Mouse (Mus musculus) lung, postnatal 25 days (tissue): ENCODE data around the gene Ahr.

Source experiments
- DNase-seq: peaks from one replicate; pipeline ENCODE4 v3.0.0; 2022; ENCODE audit warnings: low spot score

Ahr gene

DNA sequence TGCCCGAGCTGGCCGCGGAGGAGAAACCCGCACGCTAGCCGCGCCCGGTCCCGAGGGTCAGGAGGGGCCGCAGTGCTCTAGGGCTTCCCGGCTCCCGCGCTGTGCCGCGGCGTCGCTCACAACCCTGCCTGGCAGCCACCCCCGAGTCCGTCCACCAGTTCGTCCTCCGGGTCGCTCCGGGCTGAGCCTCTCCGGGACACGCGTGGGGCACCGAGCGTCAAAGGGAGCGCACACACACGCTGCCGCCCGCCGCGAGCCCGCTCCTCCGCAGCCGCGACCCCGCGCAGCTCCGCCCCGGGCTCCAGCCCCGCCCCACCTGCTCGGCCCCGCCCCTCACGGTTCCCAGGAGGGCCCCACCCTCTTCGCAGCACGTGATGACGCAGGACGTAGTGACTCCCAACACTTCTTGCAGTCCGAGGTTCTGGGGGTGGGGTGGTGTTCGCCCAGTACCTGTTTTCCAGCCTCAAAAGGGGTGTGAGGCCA lies at the start of gene Ahr:
Gene Ahr (minus strand): TSS at position 285 of the 483 bp plus-strand sequence.
- peak; percentile 90 for DNase-seq

DNA sequence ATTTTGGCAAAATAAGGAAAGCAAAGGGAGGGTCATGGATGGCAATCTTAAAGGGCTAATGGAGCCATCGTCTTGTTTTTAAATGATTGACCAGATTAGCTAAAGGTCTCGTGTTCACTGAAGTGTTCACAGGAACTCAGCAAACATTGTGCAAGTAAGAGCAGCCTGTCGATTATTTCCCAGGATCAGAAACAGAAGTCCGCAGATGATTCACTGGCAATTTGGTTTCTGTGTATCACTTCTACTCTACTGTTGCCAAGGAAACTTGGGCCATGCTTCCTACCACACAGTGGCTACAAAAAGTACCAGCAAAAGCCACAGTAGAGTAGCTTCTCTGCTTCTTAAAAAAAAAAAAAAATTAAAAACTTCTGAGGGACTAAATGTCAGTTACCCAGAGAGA lies 44.0 kb upstream of the Ahr start:
- DNase-seq: no peak

DNA sequence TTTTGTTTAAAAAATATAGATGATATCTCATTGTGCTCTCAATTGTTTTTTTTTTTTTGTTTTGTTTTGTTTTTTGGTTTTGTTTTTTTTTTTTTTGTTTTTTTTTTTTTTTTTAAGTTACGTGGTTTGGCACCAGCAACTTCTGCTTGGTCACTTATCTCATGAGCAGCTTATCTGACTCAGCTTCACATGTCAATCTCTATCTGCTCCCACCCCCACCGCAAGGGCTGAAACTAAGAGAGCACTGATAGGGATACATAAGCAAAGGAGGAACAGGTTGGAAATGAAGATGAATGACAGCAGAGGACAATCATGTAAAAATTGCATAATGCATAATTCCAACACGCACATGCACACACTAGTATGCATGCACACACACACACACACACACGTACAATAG lies 41.3 kb upstream of the Ahr start:
- no peak for DNase-seq

DNA sequence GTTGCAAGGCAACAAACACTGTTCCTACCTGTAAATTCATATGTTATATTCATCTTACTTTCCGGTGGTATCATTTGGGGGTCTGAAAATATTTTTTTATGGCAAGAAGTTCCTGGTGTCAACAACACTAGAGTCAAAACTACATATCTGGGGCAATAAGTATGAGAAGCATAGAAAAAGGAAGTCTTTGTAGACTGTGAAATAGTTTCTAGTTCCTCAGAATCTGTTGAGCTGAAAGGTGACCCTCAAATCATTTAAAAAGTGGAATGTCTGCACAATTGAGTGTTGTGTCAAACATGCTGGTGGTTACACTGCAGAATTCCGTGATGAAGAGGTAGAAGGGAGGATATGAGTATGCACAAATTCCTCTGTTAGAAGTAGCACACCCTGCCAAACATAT lies 38.9 kb upstream of the Ahr start:
- no peak for DNase-seq

DNA sequence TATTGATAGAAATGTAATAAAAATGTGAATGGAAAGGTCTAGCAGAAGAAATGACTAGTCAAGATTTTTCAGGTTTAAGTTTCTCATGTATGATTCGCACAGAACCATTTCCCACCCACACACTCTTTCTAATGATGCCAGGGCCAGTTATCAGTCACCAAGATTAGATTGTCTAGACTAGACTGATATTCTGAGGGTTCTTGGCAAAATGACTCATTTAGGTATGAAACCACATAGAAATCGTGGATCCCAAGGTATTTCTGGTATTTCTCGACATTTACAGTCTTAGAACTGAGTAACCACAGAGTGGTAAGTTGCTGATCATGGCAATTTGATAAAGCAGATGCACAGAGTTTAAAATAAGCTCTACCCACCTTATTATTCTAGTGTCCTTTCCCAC lies 28.0 kb upstream of the Ahr start:
- DNase-seq: no peak

GRCm38 (mm10) chr12:35558868-35559267 lies 24.0 kb upstream of the Ahr start:
- DNase-seq: no peak

DNA sequence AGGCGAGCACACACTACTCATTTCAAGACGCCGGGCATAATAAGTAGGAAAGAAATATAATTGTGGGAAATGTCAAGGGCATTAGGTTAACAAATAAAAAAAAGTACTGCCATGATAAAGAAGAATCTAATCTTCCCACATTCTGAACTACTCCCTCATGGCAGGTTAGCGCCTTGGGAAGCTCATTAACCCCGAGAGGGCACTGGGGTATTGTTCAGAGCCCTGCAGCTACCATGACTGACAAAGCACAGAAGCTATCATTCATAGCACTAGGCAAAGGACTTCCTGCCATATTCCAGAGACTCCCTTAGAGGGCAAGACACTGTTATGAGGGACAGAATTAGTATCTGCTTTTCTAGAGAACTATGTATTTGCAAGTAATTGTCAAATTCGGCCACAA lies 21.1 kb upstream of the Ahr start:
- DNase-seq: no peak

- no peak for DNase-seq
Observed at GRCm38 (mm10) chr12:35554309-35554708, 19.5 kb upstream of the Ahr start.

- DNase-seq: no peak
Observed at GRCm38 (mm10) chr12:35553174-35553573, 18.3 kb upstream of the Ahr start.

GRCm38 (mm10) chr12:35550299-35550698 lies 15.5 kb upstream of the Ahr start:
- no peak for DNase-seq

DNA sequence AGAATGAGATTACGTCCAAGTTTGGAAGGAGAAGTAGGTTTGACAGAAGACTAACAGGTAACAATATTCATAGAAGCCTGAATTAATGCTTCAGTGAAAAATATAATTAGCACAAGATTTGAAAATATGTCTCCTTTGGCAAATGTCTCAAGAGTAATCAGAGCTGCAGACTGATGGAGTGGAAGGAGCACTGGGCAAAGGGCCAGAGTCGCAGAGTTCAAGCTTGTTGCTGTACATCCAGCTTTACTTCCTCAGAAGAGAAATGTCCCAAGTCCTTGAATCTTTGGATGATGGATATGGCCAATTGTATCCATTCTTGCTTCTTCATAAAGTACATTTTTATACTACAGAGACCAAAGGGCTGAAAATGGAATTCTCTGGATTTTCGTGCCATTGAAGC lies 8.0 kb upstream of the Ahr start:
- DNase-seq: no peak

DNA sequence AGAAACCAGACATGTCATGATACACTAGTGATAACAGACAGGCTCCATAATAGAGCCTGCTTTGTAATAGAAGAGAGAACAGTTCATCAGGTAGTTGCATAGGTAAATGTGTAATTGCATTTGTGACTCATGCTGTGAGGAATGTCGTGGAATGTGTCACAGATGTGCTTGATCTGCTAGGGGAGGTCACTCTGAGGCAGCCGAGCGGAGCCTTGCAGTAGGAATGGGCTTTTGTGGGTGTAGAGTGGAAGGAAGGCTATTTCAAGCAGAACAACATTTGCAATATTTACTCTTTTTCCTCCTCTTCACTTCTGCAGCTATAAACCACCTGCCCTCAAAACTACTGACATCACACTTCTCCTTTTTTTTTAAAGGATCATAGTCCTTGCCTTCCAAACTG lies 4.0 kb upstream of the Ahr start:
- DNase-seq: no peak

GRCm38 (mm10) chr12:35534114-35534753 lies 604 bp downstream of the Ahr start:
- DNase-seq: peak; percentile 53

- DNase-seq: no peak
Observed at GRCm38 (mm10) chr12:35533748-35534113, 1.1 kb downstream of the Ahr start.

- DNase-seq: no peak
Observed at GRCm38 (mm10) chr12:35533133-35533532, 1.7 kb downstream of the Ahr start.

DNA sequence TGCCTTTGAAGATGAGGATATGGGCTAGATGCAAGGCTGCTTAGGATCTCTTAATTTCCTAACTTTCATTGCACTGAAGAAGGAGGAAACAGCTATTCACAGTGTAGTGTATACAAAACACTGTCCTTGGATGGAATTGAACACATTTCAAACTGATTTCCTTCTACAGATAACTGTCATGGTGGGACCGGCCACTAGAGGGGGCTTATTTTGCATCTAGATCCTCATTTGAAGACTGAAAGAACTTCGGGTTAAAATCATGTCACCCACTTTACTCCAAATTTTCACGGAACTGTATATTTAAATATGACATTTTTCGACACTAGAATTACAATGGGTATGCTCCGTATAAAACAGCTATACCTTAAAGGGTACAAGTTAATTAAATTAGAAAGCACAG lies 2.7 kb downstream of the Ahr start:
- DNase-seq: peak; percentile 83

GRCm38 (mm10) chr12:35530587-35530986 lies 4.3 kb downstream of the Ahr start:
- DNase-seq: no peak

- DNase-seq: peak; percentile 49
Observed at GRCm38 (mm10) chr12:35527429-35527828, 7.4 kb downstream of the Ahr start.

DNA sequence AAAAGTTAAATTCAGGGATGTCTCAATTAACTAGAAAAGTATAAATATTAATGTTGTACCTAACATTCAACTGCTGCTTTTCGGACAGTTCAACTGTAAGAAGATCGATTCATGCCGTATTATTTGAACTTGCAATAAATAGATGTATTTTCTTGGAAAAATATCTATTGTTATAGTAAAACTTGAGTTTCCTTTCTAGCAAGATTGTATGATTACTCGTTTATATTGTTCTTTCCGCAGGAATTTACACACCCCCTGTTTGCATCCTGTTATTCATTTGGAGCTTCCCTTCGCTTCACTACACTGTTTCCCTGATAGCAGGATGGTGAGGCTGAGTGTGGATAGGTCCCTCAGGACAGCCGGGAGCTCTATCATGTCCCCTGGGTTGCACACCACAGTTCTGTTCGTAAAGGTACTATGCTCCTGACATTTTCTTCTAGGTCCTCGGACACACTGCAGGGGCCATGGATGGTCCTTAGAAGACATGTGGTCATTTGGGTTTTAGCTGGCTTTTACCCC lies 12.2 kb downstream of the Ahr start:
- peak; percentile 38 for DNase-seq

DNA sequence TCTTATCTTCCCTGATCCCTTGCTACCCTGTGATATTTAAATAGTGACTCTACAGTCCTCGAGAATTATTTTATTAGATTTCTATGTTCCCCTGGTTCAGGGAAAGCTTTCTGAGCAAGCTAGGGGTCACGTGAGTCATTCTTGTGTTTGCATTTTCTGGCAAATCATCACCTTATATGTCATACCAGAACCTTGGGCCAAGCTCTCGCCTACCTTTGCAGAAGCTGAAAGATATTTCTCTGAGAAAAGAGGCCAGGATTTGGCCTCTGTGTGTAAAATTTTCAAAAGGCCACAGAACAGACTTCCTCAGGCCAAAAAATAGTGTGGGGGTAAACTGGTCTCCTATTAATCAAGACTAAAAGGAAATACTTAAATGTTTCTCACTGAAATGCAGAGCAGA lies 19.2 kb downstream of the Ahr start:
- no peak for DNase-seq

GRCm38 (mm10) chr12:35514671-35515070 lies 20.2 kb downstream of the Ahr start:
- no peak for DNase-seq

DNA sequence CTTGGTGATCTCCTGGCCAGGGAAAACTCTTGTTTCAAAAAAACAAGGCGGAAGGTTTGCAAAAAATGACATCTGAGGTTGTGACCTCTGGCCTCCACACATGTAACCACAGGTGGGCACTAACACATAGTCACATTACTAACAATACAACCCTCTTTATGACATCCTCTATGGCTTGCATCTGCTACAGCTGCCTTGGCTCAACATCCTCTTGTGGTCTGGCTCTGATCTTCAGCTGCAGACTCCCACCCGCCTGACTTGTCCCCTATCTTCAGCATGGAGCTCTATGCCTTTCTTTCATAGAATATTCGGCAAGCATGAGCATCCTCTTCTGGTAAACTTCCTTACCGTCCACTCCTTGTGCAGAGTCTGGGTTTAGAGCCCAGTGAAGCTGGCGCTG lies 24.1 kb downstream of the Ahr start:
- no peak for DNase-seq

DNA sequence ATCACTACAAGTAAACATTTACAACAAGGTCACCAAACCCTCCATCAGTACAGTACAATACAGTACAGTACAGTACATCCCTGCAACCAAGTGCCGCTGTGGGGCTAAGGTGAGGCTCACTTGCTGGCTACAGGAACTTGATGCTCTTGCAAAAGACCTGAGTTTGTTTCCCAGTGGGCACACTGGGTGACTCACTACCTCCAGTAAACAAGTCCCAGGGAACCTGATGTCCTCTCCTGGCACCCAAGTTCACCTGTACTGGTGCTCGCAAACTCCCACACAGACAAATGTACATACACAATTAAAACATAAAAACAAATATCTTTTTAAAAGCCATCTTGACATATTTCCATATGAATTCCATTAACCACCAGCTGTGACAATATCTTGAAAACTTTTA lies 28.5 kb downstream of the Ahr start:
- DNase-seq: no peak

GRCm38 (mm10) chr12:35504081-35504480 lies 30.8 kb downstream of the Ahr start:
- no peak for DNase-seq
